Mouse (Mus musculus) lung, postnatal 25 days (tissue): ENCODE results near the gene Prps1l3.
"Not testable (repeated sequence)": the region's sequence is repeated elsewhere in the genome, so short reads cannot be mapped to it uniquely, and the experiment has no call there.

Experiments used
- DNase-seq: peaks from one replicate; pipeline ENCODE4 v3.0.0; 2022; ENCODE audit warnings: low spot score

Prps1l3 gene

DNA sequence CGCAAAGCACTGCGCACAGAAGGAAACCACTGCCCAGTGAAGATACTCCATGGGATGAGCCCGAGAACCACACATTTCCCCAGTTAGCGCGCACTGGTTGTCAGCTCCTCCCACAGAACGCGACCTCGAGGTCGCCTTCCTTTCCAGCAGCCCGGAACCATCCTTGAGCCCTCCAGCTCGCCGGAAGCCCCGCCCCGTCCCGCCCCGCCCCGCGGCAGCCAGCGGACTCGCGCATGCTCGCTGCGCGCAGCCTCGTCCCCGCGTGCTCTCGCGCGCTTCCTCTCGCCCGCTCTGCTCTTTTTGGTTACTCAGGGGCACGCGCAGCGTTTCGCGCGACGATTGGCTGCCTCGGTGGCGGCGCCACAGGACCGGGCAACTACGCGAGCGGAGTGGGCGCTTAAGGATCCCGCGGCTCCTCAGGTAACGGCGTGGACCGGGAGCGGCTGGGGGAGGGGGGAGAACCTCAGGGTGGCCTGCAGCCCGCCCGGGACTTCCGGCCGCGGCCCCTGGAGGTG lies at the start of gene Prps1l3, which contains the start of gene Mipol1:
TSS of gene Prps1l3 (plus strand) at position 221 of the 515 bp plus-strand sequence.
TSS of gene Mipol1 (plus strand) at position 236 of the 515 bp plus-strand sequence.
- DNase-seq: peak; percentile 86

DNA sequence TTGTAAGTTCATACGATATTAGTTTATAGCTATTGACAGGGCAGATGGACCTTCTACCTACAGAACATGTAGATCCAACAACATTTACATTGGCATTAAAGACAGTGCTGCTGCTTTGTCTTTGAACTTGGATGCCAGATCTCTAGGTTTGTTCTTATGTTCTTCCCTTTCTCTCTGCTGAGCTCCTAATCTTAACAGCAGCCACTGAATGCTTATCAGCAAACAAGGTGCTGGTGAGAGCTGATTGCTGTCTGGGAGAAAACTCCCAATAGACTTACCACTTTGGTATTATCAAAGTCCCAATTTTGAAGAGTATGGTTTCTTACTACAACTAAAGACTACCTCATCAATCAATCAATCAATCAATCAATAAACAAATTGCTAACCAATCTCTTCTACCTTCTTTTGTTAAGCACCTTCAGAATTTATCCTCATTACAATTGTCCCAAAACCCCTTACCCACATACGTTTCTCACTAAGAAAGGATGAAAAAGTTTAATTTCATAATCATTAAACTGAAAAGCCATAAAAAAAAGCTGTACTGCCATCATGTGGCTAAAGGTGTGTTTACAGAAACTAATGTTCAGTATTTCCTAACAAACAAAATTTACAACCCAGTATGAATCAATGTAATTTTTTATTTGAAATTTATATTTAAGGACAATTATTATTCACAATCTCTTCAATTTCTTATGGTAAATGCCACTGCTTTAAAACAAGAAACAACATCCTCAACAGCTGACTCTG lies 45.6 kb upstream of the Prps1l3 start:
- no peak for DNase-seq

DNA sequence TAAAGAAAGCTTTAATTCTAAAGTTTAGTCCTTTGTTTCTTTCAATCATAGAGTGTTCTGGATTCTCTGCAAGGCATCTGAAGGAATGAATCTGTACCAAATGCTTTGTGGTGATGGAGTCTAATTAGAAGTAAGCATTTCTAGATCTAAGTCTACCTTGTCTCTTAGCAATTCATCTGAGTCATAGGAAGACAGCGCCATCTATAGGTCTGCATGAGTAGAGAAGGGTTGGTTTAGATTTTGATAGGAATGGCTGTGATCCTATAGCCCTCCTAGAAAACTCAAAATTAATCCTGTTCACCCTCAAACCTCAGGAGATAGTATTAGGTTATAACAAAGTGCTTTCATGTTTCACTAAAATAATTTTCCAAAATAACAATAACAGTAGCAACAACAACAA lies 44.7 kb upstream of the Prps1l3 start:
- peak; percentile 16 for DNase-seq

DNA sequence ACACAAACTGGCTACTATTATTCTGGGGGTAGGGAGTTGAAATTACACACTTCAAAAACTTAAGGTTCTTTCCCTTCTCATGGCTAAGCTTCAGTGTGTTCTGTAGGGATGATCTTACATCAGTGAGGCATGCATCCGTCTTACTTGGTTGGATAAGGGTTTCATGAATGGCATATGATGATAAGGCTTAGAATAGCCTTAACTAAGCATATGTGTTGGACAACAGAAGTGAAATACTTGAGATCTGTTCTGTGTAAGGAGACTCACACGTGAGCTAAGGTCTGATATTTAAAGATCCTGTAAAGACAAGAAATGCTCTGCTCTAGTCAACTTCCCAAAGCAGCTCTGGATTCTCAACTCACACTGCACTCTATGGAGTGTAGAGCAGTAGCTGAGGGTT lies 44.1 kb upstream of the Prps1l3 start:
- no peak for DNase-seq

DNA sequence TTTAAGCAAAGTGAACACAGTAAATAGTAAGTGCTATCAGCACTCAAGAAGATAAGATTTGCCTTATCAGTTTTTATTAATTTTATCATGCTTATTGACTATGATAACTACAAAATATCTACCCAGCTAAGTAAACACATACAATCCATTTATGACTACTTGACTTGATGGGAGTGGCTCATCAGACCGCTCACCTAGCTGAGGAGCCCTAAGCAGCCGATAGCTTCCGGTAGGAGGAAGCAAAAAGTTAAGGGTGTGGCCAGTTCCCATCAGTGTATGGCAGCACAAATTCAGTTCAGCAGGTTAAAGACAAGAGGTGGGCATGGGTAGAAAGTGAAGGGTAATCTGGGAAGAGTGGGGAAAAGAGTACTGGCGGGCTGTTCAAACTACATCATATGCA lies 43.2 kb upstream of the Prps1l3 start:
- DNase-seq: no peak

DNA sequence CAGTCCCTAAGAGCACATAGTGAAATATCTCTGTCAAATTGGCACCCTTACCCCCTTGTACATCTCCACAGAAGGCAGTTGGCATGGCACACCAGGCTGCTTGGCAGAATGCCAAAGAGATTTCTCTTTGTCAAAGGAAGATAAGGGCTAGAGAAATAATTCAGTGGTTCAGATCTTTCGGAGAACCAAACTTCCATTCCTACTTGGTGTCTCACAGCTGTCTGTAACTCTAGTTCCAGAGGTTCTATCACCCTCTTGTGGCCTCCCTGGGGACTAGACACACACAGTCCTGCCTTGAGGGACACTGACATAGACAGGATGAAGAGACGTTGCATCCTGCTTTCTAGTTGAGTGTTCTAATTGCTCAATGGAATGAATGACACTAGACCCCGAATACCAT lies 35.6 kb upstream of the Prps1l3 start:
- DNase-seq: peak; percentile 6

DNA sequence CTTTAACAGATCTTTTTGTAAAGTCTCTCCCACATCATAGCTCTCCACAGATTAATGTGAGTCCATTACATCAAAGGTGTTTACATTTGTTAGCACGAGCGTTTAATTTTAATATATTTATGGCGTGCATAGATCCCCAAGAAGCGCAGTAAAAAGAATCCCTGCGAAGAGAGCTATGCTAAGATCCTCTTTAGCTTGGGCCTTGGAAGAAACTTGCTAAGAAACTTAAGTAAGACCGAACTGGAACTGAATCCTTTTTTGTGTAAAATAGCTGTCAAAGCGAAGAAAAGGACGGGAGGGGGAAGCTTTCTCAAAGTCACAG lies 34.0 kb upstream of the Prps1l3 start:
- DNase-seq: no peak

DNA sequence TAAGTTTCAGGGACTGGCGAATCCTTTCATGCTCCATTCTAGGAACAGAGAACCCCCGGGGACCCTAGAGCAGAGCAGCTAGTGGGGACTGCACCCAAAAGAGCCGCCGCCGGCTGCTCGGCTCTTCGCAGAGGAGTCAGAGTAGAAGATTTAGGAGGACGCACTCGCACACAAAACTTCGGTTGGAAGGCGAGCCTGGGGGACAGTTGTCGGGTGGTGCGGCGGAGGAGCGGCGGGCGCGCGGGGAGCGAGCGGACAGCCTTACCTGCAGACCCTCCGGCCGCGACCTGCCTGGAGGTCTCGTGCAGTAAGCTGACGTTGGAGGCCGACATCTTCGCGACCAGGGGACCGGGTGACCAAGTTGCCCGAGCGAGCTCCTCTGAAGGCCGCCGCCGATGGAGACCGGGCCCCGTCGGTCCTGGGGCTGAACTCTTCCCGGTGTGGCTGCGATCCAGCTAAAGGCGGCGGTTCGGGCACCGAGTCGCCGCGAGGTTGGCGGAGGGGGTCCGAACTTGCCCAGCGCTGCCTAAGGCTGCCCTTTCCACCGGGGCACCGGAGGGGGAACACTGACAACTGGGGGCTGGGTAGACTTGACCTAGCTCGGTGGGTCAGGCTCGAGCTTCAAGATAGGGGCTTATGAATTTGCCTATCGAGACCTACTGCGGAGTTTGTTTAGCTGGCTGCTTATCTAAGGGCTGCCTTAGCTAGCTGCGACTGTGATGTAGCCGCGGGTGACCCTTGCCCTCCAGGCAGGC lies 33.4 kb upstream of the Prps1l3 start:
- DNase-seq: no peak

DNA sequence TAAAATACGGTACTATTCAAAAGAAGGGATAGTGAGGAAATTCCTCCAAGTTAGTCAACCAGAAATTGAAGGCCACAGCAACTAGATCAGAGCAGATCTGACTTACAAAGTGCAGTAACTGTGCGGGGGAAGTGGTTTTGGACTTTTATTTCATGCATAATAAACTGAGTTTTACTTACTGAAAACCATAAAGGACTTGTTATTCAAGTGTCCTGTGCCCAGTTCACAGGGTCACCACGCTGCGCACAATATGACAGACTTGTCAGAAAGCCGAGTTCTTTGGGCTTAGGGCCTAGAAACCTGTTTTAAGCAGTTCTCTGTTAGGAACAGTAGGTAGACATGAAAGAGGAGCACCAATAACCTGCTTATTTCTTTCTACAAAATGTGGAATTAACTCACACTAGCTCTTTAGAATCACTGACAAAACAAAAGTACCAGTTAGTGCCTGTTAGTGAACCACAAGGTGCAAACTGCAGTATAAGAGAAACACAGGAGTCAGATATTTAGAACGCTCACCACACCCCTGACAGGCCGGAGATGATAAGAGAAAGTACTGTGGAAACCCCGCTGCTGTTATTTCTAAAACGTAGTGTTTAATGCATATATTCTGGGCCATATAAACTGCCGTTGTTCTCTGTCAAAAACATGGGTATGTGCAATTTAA lies 32.7 kb upstream of the Prps1l3 start, which contains the start of gene Slc25a21:
TSS of gene Slc25a21 (minus strand) at position 110 of the 664 bp plus-strand sequence.
- no peak for DNase-seq

DNA sequence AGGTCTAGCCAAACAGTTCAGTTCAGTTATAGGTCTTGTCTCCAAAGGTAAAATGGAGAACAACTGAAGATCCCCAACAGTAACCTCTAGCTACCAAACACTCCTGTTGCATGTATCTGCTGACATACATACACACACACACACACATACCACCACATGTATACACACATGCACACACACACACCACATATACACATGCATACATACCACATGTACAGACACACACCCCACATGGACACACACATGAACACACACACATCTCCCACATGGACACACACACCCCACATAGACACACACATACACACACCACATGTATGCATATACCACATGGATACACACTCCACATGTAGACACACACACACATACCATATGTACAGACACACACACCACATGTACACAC lies 31.9 kb upstream of the Prps1l3 start:
- DNase-seq: no peak

DNA sequence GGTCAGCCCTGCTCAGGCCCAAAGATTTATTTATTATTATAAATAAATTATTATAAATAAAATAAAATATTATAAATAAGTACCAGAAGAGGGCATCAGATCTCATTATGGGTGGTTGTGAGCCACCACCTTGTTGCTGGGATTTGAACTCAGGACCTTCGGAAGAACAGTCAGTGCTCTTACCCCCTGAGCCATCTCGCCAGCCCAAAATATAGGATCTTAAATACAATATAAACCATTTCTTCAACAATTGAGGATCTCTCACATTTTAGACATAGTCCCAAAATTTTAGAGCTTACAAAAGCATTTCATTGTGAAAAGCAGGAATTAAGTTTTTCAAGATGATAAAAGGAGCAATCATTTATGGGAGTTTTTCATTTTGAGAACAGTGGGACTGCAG lies 30.8 kb upstream of the Prps1l3 start:
- no peak for DNase-seq

DNA sequence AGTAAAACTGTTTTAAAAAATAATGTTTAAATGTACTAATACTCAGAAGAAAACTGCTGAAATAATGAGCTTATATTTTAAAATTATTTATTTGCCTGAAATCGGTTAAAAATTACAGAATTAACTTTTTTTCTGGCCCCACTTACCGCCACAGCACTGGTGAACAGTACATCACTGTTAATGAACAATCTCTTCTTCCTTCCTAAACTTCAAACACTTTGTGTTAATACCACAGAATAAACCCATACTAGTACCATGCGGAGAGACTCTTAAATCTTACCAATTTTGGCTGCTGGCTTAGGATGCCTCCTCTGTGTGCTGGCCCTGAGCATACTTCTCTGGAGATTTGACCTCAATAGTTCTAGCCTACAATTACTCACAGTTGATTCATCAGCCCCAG lies 28.3 kb upstream of the Prps1l3 start:
- DNase-seq: no peak

DNA sequence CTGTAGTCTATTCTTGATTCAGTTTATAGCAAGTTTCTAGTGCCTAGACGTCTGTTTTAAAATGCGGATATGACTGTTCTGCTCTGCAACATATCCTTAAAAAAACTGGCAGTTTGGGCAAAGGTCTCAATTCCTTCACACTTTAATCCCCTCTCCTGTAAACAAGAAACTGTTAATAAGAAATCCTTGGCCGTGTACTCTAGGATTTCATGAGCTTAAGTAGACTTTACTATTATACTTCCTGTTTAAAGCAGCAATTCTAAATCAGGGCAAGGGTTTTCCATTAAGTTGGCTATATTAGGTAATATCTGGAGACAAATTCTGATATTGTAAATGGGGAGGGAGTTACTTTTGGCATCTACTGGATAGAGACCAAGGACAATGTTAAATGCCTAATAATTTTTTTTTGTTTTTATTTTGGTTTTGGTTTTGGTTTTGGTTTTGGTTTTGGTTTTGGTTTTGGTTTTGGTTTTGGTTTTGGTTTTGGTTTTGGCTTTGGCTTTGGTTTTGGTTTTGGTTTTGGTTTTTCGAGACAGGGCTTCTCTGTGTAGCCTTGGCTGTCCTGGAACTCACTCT lies 25.8 kb upstream of the Prps1l3 start:
- DNase-seq: no peak

DNA sequence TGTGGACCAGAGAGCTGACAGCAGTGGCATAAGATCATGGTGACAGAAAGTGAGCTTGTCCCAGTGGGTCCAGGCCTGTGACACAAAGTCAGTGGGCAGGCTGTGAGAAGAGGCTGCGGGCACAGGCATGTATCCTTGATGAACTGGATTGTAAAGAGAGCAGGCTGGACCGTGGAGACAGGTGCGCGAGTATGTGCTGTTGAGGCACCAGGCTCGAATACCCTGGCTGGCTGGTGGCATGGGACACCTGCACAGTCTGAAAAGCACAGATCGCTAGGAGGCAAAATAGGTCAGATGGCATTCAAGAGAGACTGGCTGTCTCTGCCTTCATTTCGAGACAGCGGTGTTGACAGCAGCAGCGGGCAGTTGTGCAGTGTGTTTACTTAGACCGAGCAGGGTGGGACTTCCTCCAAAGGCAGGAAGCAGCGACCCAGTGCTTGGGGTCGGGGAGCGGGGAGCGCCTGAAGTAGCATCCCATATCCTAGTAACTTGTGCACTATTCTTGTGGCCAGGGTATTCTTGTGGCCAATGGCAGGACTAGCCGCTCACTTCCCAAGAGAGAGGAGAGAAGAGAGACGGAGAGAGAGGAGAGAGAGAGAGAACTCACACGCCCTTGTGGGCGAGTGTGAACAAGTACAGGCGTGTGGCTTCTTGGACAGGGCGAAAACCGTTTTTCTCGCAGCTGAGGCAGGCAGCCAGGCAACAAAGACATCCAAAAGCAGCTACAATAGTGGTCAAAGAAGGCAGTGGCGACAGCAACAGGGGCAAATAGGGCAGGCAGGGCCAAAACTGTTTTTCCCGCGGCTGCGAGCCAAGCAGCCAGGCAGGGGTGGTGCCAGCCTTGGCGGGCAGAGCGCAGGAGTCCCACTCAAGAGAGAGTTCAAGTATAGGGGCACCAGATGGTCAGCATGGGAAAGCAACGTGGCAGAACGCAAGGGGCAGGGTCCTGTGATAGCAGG lies 18.6 kb upstream of the Prps1l3 start:
- DNase-seq: peak; percentile 36

DNA sequence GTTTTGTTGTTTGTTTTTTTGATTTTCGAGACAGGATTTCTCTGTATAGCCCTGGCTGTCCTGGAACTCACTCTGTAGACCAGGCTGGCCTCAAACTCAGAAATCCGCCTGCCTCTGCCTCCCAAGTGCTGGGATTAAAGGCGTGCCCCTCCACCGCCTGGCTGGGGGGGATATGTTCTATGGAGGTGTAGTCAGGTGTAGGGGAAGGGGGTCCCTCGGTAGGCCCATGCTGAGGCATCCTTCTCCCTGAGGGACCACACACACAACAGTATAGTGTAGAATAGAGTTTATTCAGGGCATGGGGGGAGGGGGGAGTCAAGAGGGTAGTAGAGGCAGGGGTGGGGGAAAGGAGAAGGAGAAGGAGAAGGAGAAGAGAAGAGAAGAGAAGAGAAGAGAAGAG lies 17.7 kb upstream of the Prps1l3 start:
- not testable (repeated sequence) for DNase-seq

DNA sequence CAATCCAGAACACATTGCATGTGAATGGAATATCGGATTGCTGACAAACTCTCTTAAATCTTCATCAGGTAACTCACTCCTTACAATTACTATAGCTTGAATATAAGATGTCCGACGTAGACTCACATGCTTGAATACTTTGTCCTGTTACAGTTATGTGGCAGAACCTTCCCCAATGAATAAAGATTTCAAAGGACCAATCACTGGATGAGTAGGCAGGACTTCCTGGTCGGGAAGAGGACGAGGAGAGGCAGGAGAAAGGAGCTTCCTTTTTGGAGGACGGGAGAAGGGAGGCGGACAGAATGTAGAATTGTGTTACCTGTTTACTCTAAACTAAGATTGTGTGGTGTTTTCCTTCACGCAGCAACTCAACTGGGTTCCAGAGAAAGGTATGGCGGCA lies 3.8 kb upstream of the Prps1l3 start:
- DNase-seq: no peak

DNA sequence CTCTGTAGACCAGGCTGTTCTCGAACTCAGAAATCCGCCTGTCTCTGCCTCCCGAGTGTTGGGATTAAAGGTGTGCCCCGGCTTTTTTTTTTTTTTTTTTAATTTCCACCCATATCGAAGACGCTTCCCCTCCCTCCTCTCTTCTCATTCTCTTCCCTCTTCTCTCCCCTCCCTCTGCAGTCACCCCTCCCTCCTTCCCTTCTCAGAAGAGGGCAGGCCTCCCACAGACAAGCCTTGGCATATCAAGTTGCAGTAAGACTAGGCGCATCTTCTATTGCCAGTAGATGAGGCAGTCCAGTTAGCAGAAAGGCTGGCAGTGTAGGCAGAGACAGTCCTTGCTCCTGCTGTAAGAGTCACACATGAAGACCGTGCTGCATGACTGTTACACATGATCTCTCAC lies 2.4 kb upstream of the Prps1l3 start:
- DNase-seq: no peak

DNA sequence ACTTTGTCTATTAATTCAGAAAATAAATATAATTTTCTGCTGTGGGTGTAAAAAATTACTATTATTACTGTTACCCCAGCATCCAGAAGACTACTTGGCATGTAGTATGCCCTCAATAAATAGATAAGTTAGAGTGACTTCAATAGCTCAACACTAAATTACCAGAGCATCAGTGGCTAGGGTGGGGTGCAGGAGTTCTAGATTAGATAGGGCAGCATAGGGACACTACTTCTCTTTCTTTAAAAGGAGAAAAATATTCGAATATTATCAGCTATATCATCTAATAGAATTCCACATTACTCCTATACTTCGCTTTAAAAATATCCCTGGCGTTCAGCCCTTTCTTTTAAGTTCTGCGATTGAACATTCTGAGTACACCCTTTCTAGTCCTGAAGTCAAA lies 509 bp upstream of the Prps1l3 start:
- no peak for DNase-seq

DNA sequence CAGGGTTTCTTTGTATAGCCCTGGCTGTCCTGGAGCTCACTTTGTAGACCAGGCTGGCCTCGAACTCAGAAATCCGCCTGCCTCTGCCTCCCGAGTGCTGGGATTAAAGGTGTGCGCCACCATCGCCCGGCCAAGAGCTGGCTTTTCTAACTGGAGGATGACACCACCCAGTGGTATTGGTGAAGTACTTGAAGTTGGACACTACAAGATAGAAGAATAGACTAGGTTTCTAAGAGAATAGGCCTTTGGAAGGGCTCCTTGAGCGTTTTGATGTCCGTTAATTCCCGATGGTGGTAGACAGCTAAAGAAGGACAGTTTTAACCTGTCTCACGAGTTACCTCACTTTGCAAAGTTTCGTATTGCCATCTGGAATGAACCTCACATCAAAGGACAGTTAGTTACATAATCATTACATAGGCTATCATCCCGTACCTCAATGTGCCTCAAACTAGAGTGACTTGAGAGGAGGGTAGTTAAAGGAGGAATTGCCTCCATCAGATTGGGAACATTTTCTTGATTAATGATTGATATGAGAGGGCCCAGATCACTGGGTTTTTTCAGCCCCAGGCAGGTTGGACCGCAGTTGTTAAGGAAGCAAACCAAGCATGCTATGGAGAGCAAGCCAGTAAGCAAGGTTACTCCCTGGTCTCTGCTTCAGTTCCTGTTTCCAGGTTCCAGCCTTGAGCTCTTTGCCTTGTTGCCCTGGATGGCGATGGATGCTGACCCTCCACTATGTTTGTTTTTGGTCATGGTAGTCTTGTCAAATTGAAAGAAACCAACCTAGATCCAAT lies 1.1 kb downstream of the Prps1l3 start:
- peak; percentile 16 for DNase-seq

DNA sequence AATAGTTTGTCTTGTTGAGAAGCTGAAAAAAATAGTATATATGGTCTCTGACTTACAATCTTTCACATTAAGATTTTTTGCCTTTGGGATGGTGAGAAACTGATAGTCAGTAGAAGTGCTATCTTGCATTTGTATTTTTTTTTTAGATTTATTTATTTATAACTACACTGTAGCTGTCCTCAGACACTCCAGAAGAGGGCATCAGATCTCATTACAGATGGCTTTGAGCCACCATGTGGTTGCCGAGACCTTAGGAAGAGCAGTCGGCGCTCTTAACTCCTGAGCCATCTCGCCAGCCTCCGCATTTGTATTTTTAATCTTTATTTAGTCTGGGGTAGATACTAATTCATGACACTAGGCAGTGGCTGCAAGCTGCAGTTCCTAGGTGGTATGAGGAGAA lies 3.2 kb downstream of the Prps1l3 start:
- no peak for DNase-seq
